Mouse (Mus musculus): ENCODE measurements around the gene Slc6a11.

DNA sequence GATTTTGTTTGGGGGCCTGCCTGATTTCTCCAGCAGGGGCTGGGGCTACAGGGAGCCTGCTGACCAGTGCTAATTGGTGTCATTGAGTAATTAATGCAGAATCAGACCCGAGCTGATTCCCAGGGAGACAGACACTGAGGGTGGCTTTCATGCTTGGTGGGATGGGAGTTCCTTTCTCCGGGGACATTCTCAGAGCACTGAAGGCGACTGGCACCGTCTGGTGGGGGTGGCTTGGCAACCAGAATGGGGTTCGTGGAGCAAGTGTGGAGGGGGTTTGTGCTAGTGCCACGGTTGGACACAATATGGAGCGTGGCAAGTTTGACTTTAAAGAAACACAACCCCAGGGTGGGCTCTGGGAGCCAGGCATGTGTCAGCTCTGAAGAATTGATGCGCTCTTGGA is 29.7 kb downstream of the Slc6a11 start:
- TF ChIP-seq CTCF (IDR thresholded peaks at IDR 0.05; ENCODE audit: borderline replicate concordance, insufficient read depth, low read length) (no peak), POLR2A (IDR thresholded peaks at IDR 0.05; ENCODE audit: low read depth, low read length) (no peak)

All from embryonic fibroblast, embryonic 13.5 days (primary cell).